Mouse (Mus musculus) frontal cortex, postnatal 14 days (tissue): ENCODE measurements around the gene Aloxe3.
A peak's percentile ranks its signal among the peaks of the same experiment; 100 is the strongest.
"Not testable (repeated sequence)": the region's sequence is repeated elsewhere in the genome, so short reads cannot be mapped to it uniquely, and the experiment has no call there.

Experiments used
- DNase-seq, 2 experiments: peaks; one replicate each; pipeline ENCODE4 v3.0.0; 2022; ENCODE audit warnings: low spot score in 2 of 2

The Aloxe3 gene

DNA sequence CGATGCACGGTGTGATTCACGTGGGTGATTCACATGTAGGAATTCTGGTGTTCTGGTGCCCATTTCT, at the start of gene Aloxe3:
Gene Aloxe3 (plus strand): TSS at position 45 of the 67 bp plus-strand sequence.
- no peak for DNase-seq

DNA sequence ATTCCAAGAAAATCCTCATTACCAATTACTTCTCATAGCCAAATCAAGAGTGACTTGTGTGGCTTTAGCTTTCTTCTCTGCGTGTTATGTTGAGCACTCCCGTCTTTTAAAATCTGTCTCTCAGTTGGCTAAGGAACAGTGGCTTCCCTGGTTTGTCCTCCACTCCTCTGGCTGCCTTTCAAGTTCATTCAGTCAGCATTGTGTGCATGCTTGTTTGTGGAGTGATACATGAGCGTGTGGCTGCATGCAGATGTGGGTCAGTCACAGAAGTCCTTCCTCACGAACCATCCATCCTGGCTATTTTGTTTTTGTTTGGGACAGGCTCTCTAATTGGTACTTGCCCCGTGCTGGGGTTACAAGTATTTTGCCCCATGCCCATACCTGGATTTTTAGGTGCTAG, 49.1 kb upstream of the Aloxe3 start:
- no peak for DNase-seq

DNA sequence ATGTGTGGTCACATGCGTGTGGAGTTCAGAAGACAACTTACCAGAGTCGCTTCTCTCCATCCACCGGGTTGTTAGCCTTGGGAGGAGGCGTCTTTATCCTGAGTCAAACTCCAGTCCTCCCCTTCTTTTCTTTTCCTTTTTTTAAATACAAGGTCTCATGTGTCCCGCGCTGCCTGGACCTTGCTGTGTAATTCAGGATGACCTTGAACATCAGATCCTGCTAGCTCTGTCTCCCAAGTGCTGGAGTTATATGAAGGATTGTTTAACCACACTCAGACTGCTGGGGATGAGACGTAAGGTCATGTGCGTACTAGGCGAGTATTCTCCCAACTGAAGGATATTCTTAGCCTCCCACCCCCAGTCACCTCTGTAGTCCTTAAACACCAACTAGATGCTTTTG, 48.4 kb upstream of the Aloxe3 start:
- DNase-seq, result no peak

DNA sequence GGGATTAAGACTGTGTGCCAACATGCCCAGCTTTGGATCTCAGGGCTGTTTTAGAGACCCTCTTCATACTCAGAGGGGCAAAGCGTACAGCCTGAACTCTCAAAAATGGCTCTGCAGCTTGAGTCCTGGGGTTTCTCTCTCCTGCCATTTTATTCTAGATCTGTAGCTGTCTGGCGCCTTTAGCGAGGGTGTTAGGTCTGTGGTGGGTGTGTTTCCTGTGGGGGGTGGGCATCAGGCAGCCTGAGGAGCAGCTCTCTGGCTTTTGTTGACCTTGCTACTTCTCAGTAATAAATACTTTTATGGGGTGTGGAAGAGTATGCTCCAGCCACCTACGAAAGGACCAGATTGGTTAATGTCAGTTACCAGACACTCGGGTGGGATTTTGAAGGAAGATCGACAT, 47.7 kb upstream of the Aloxe3 start:
- no peak for DNase-seq

DNA sequence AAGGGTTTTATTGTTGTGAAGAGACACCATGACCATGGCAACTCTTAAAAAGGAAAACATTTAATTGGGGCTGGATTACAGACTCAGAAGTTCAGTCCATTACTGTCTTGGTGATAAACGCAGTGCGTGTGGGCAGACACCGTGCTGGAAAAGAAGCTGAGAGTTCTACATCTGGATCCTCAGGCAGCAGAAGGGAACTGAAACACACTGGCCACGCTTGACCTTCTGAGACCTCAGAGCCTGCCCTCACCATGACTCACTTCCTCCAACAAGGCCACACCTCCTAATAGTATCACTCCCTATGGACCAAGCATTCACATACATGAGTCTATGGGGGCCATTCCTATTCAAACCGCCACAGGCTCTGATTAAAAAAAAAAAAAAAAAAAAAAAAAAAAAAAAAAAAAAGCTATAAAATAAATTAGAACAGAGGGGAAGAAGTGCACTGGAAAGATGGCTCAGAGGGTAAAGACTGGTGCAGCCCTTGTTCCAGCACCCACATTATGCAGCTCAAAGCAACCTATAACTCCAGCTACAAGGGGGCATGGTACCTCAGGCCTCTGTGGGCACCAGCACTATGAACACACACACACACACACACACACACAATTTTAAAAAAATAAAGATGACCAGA, 46.8 kb upstream of the Aloxe3 start:
- DNase-seq, result no peak

DNA sequence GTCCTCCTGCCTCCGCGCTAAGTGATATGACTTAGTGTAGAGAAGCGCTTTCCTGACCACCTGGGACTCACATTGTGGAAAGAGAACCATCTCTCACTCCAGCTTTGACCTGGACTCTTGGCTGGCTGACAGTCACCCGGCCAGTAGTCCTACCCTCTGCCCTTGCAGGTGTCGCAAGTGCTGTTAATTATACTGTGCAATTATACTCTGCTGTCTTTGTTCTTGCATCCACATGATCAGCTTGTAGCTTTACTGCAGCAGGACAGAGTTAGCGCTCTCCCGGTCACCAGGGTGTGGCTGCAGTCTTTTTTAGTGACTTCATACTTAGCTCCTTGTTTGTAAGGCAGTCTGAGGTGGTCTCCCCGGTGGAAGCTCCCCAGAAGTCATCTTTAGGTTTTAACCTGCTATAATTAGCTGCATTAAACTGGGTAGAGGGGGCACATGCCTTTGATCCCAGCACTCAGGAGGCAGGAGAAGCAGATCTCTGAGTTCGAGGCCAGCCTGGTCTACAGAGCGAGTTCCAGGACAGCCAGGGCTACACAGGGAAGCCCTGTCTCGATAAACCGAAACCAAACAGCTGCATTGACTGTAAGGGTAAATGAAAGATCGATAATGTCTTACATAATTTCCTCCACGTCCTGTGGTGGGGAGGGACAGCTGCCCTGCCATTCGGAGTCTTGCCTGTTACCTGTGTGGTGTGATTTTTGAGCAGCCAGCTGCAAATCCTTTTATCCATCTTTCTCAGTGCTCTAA, 45.4 kb upstream of the Aloxe3 start:
- DNase-seq, result no peak

DNA sequence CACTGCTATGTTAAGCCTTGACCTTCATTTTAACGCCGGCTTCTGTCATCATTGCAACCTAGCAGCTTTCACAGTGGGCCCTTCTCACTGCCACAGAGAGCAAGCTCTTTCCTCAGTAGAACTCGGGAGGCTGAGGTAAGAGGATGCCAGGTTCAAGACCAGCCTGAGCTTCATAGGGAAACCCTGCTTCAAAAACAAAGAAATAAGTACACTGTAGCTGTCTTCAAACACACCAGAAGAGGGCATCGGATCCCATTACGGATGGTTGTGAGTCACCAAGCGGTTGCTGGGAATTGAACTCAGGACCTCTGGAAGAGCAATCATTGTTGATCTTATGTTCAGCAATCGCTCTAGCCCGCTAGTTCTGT, 44.9 kb upstream of the Aloxe3 start:
- no peak for DNase-seq

DNA sequence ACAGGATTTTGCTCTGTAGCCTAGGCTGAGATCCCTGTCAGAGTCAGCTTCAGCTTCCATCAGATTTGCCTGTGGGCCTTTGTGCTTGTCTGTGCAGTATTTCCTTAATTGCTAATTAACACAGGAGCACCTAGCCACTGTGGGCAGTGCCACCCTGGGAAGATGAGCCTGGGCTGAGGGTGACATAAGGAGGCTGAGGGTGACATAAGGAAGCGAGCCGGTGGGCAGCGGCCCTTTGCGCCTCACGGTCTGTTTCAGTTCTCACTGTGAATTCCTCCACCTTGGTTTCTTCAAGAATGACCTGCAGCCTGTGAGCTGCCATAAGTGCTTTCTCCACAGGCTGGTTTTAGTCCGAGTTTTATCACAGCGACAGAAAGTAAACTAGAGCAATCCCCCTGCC, 44.1 kb upstream of the Aloxe3 start:
- no peak for DNase-seq

DNA sequence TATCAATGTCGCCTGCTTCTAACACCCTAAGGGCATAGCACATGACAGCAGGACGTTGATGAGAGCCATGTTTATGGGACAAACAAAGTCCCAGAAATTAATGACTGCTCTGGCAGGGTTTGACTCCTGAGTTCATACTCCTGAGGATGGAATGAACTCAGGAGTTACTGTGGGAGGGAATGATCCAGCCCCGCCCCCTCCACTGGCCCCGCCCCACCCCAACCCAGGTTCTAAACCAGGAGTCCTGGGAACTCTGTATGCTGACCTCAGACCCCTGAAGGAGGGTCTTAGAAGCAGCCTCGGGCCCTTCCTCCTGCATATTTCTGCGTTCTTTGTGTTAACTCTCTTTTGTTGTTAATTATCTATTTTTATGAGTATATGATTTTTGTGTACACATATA, 40.1 kb upstream of the Aloxe3 start:
- no peak for DNase-seq

DNA sequence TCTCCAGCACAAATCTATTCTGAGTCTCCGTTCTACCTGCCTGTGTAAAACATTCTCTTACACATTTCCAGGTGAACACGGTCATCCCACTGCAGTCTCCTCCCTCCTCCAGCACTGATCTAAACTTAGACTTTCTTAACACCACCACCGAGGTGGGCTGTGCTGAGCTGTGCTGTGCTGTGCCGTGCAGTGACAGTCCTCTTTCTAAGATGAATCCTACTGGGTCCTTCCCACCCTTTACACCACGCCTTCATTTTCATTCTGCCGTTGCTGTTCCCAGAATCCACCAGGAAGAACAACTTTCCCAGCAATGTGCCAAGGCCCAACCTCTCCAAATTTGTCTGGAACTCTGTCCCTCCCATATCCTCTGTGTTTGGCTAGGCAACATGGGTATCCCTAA, 39.3 kb upstream of the Aloxe3 start:
- DNase-seq, result peak in 1 of 2 experiments; percentile 51

DNA sequence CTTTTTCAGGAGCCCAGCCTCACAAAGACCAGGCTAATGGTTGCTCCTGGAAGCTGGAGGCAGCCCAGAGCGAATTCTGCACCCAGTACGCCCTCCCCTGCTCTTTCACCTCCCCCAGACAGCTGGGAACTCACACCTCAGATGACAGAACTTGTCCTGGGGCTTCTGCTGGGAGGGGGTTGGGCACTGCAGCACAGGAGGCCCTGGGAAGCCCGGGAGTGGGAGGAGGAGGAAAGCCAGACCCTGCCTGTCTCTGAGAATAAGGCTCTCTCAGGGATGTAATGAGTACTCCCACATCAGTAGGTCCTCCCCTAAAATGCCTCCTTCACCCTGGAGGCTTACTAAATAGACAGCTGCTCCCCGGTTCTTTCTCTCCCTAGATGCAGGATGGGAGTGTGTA, 38.6 kb upstream of the Aloxe3 start:
- DNase-seq, result no peak

DNA sequence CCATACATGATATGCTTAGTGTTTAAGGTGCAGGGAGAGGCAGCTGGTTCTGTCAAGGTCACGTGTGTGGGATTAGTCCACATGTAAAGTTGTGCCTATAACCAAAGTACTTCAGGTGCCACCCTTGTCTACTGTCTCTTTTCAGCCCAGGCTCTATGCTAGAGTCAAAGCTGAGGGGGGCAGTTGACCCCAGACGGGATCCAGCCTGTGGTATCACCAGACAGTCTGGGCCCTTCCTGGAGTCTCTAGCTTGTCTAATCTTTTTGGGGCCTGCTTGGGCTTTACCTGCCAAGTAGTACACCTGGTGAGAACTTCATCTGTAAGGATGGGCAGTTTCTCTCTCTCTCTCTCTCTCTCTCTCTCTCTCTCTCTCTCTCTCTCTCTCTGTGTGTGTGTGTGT, 38.1 kb upstream of the Aloxe3 start:
- DNase-seq, result no peak

DNA sequence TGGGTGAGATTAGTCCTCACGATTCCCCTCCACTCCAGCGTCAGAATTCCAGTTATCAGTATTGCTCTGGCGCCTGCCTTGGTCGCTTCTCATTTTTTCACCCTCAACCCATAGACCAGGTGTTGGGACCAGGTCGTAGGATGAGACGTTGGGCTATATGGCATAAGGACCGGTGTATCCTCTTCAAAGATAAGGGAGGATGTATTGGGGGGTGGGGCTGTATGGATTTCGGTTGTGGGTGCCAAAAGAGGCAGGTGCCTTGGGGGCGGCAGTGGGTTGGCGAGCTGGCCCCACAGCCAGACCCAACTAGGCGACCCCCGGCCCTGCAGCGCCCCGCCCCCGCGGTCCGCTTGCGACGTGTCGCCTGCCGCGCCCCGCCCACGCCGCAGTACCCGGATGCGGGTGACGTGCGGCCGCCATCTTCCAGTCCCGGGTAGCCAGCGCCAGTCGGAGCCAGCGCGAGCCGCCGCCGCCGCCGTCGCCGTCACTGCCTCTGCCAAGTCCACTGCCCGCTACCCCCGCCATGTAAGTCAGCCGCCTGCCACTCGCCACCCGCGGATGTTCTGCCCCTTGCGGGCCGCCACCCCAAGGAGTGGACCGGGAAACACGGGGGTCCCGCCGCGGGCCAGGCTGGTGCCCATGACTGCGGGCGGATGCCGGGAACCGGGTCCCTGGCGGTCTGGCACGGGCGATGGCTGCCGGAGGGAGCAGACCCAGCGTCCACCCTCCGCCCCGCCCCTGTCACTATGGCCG, 37.4 kb upstream of the Aloxe3 start, which contains the start of gene Vamp2:
Gene Vamp2 (plus strand): TSS at position 388 of the 753 bp plus-strand sequence.
- DNase-seq, result peak; percentile 85 to 90

DNA sequence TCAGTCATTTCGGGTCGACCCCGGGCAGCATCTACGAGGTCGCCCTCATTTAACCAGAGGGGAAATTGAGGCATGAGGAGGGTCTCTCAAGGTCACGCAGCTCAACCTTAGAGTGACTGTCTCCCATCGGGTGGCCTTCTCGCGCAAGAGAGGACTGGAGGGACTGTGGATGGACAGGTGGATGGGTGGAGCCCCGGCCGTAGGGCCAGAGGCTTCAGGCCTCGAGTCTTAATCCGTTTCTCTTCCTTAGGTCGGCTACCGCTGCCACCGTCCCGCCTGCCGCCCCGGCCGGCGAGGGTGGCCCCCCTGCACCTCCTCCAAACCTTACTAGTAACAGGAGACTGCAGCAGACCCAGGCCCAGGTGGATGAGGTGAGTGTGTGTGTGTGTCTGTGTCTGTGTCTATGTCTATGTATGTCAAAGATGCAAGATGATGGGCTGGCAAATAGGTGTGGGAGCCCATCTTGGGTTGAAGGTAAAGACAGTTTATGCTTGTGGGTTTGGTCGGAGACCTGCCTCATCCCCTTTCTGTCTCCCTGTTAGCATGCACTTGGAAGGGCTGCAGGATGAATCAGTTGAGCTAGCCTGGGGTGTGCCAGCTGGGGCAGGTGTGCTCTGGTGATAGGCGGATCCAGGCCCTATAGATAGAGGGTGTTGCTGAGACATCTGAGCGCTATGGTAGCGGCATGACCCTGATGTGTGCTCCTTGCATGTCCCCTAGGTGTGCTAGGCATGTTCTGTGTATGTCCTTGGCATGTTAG, 36.7 kb upstream of the Aloxe3 start:
- no peak for DNase-seq

DNA sequence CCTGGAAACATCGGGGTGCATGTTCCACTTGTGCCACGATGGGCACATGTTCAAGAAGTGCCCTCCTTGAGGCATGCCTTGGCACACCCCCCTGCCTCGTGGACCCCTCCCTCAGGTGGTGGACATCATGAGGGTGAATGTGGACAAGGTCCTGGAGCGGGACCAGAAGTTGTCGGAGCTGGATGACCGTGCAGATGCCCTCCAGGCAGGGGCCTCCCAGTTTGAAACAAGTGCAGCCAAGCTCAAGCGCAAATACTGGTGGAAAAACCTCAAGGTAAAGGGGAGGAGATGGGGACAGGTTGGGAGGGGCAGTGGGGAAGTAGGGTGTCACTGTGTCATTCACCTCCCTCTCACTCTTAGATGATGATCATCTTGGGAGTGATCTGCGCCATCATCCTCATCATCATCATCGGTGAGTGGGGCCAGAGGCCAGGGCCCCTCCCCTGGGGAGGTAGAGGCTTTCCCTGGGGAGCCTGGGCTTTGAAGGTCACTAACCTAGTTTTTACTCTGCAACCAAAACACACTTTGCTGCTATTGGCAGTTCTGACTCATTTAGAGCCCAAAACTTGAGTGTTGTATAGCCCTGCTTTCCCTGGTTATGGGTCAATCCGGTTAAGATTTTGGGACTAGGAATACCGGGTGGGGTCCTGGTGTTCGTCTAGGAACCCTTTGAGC, 35.9 kb upstream of the Aloxe3 start:
- no peak for DNase-seq

DNA sequence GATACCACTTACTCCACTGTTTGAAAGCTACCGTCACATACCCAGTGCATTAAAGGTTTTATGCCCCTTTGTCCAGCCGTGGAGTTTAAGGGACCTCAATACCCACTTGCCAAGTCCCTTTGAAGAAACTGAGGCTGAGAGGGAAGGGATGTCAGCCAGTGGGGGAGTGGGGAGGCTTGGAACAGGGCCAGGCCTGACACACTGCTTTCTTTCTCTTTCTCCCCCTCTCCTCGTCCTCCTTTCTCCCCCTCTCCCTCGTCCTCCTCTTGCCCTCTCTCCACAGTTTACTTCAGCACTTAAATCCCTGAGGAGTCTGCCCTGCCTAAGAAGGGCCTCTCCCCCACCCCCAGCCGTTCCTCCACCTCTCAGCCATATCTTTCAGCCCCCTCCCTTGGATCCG, 35.3 kb upstream of the Aloxe3 start:
- no peak for DNase-seq

DNA sequence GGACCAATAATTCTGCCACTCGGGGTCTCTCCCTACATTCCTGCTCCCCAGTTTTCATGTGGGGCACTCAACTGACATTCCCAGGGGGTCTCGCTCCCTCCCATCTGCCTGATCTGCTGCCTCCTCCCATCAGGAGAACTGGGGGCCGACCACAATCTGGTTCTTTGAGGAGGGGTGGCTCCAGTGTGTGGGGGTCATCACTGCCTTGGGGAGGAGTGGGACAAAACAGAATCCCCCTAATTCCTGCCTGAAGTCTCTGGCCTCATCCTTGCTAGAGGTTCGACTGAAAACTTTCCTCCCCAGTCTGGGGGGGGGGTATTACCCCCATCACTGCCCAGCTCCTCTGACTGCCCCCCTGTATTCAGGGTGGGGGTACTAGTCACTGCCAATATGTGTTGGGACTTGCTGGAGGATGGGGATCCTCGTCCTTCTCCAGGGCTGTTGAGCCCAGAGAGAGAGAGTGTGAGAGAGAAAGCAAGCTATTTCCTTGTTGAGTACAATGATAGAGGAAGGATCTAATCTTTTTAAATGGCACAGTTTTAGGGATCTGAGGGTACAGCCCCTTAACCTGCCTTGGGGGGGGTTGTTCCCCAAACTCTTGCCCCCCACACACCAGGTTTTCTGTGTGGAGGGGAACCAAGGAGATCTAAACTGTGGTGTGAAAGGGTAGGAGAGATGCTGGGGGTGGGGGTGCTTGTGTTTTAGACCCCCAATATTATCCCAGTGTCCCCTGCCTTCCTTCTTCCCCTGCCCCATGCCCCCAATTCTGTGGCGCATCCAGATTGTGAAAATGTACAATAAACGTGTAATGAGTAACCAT, 33.9 kb upstream of the Aloxe3 start:
- DNase-seq, result no peak

DNA sequence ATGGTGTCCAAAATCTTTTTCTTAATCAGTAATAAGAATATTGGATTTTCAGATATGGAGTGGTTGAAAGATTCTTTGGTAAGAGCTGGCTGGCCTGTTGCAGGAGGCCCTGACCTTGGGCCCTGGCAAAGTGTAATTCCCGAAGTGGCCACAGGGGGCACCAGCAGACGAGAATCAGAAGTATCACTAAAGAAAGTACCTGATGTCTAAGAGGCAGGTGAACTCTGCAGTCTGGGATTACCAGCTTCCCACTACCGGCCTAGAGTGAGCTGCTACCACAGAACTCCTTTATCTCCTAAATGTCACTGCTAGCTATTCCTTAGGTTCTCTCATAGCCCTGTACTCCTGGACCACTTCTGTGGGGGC, 33.3 kb upstream of the Aloxe3 start:
- peak in 1 of 2 experiments; percentile 82 for DNase-seq

DNA sequence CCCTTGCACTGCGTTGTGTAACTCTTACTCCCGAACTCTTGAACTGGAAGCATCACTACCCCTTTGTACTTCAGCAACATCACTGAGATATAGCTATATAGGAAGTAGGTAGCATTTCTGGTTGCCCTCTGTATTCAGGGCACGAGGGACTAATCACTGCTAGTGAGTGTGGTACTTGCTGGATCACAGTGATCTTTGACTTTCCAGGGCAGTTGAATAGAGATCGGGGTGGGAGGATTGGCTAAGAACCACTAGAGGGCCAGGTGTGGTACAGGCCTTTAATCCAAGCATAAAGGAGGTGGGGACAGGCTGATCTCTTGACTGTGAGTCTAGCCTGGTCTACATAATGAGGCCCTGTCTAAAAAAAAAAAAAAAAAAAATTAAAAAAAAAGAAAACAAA, 32.8 kb upstream of the Aloxe3 start:
- no peak for DNase-seq

DNA sequence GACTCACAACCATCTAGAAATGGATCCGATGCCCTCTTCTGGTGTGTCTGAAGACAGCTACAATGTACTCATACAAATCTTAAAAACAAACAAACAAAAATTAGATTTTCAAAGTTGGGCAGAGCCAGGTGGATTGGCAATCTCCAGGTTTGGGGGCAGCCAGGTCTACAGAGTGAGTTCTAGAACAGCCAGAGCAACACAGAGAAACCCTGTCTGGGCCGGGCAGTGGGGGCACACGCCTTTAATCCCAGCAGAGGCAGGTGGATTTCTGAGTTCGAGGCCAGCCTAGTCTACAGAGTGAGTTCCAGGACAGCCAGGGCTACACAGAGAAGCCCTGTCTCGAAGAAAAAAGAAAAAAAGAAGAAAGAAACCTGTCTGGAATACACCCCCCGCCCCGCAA, 31.8 kb upstream of the Aloxe3 start:
- DNase-seq, result not testable (repeated sequence)

DNA sequence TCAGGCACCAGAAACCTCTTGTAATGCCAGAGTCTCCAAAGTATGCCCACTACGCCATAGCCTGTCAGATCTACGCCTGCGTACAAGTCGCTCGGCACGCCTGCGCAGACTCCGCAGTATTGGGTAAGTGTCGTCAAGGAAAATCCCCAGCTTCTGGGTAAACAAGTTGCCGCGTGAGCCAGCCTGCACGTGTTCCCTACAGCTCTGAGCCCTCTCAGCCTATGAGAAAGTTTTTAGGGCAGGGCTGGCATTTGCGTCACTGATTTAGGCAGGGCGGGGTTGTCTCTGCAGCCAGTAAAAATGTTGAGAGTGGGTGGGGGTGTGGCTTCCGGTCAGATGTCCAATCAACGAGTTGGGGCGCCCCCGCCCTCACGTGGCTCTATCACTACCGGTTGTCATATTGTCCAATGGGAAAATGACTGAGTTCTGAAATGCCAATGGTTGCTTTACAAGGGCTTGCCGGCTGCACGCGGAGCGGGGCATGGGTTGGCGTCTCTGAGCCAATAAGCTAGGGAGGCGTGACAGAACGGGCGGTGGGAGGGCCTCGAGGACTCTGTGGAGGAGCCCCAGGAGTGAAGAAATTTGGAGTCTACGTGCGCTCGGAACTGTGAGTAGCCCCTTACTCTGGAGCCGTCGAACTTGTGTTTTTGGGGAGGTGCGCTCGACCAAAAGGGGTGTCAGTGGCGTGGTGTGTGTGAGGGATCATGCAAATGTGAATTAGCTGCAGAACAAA, 30.8 kb upstream of the Aloxe3 start, which contains the start of gene Per1:
Gene Per1 (plus strand): TSS at position 521 of the 733 bp plus-strand sequence.
- peak; percentile 100 for DNase-seq
